Mouse (Mus musculus) ovary, postnatal 36 days (tissue): ENCODE measurements around the gene Mrpl17.
"Not testable (repeated sequence)": the region's sequence is repeated elsewhere in the genome, so short reads cannot be mapped to it uniquely, and the experiment has no call there.

Experiments used
- DNase-seq: peaks from one replicate; pipeline ENCODE4 v3.0.0; 2022; ENCODE audit warnings: low spot score, mixed read lengths

The Mrpl17 gene

DNA sequence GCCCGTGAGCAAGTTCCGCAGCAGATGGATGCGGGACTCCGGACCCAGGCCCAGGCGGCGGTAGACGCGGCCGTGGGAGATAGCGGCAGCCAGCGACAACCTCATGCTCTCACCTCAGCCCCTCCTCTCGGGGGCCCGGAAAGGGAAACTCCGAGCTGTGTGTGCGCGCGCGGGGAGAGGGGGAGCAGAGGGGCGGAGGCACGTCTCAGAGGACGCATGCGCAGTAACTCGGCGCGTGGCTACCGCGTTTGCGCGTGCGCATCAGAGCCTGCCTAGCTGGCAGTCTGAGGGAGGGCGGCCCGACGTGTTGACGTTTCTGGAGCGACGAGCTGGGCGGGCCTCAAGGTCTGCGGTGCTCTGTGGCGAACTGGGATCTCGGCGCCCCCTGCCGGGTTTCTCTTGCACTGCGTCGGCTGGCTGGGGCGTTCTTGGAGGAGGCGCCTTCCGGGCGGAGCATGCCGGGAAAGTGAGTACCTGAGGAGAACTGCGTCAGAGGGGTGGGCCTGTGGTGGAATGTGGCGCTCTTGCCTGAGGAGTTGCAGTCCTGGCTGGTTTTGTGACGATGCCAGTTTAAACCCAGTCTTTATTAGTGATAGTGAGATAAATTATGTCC lies at the start of gene Mrpl17:
Mrpl17 (minus strand) TSS at position 223 of the 613 bp plus-strand sequence.
- DNase-seq, result peak; percentile 100

DNA sequence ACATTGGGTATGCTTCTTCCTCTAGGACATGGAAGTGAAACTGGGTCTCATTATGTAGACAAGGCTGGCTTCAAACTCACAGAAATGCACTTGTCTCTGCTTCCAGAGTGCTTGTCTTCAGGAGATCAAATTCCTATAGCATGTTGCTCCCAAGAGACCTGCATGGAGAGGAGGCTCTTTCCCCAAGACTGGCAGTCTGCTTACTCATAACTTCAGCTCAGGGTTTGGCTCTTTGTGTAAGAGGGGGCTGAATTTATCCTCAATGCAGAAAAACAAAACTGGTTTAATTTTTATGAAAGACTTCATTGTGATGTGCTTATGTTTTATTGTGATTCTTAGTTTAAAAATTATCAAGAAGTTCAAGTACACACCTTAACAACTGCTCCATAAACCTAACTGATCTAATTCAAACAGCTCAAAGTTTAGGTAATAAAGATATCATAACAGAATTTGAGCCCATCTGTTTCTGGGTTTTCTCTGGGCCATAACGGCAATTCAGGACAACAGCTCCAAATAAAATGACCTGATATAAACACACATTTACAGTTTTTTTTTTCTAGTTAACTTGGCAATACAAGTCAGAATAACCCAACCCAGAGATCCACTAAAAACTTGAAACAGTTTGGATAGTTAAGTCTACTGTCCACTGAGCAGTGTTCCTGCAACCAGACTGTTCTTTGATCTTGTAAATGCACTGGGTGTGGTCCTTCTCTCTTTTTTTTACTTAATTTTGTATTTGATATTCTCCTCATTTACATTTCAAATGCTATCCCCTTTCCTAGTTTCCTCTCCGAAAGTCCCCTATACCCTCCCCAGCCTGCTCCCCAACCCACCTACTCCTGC lies 45.0 kb upstream of the Mrpl17 start:
- not testable (repeated sequence) for DNase-seq

DNA sequence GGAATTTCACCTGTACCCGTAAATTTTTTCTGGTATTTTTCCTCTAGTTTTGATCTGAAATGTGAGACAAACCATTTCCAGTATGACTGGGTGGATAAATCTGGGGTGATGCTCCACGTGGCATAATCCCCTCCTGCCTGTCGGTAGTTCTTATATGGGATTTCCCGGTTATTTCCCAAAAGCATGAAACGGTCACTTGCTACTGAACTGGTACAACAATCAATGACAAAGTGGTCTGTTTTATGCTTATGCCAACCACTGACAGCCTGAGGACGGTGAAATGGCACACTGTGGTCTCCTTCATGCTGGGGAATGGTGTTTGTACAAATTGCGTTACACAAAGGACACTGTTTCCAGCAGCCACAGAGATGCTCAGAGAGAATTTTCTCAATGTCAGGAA lies 13.4 kb upstream of the Mrpl17 start:
- DNase-seq, result no peak

DNA sequence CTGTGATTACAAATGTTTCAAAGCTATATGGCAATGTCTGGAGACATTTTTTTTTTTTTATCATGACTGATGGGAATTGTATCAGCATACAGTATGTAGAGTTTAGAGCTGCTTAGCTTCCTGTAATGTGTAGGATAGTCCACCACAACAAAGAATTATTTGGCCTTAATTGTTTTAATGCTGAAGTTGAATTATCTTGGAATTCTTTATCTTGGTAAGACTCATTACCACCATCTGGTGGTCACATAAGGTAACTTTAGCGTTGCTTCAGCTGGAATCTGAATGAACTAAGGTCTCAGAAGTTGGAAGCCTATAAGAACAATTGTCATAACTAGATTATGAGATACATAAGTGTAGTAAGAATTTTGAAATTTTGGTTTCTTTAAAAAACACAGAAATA lies 7.6 kb upstream of the Mrpl17 start:
- DNase-seq, result no peak

DNA sequence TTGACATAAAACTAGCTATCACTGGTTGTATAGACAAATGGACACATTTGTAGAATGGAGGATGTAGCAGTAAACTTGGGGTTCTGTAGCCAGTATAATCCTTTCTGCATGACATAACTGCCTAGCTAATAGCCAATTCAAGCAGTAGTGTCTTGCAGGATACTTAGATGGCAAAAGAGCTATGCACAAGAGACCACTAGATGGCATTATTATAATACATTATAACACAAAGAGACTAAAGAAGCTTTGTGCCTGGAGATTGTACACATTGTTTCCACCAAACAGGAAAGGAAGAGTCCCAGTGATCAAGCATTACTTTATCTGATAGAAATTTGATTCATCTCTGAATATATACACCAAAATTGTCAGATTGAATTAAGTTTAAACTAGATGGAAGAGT lies 5.8 kb upstream of the Mrpl17 start:
- DNase-seq, result no peak

DNA sequence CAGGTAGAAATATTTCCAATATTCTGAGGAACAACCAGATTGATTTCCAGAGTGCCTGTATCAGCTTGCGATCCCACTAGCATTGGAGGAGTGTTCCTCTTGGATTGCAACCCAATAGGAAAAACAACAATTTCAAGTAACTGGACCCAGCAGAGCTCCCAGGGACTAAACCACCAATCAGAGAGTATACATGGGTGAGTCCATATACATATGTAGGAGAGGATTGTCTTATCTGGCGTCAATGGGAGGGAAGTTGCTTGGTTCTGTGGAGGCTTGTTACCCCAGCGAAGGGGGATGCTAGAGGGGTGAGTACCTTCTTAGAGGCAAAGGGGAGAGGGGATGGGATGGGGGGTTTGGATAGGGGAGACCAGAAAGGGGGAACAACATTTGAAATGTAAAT lies 2.4 kb upstream of the Mrpl17 start:
- DNase-seq, result no peak

DNA sequence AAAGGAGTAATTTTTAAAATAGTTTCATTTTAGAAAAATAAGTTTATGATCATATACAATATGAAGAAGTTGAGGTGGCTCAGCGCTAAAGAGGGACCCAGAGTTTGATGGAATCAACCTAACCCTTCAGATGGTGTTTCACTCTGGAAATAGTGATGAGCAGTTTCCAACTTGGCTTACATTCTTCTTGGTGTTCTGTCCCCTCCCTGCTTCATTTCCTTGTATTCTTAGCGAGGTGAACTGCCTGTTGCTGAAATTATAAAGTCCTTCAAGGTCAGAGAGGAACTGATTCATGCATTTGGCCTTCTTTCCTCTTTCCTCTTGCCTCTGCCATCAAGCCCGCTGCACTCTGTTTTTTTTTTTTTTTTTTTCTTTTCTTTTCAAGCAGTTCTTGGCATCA lies 1.7 kb upstream of the Mrpl17 start:
- DNase-seq, result no peak

DNA sequence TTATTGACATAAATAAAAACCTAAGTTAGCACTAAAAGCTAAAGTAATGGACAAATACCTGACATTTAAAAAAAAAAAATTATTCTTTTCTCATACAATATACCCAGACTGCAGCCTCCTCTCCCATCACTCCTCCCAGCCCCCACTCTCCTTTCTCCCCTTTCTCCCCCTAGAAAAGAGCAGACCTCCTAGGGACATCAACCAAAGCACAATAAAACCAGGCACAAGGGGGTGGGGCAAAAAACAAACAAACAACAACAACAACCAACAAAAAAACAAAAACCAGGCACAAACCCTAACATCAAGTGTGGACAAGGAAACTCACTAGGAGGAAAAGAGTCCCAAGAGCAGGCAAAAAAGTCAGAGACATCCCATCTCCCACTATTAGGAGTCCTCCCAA lies 617 bp upstream of the Mrpl17 start:
- no peak for DNase-seq

DNA sequence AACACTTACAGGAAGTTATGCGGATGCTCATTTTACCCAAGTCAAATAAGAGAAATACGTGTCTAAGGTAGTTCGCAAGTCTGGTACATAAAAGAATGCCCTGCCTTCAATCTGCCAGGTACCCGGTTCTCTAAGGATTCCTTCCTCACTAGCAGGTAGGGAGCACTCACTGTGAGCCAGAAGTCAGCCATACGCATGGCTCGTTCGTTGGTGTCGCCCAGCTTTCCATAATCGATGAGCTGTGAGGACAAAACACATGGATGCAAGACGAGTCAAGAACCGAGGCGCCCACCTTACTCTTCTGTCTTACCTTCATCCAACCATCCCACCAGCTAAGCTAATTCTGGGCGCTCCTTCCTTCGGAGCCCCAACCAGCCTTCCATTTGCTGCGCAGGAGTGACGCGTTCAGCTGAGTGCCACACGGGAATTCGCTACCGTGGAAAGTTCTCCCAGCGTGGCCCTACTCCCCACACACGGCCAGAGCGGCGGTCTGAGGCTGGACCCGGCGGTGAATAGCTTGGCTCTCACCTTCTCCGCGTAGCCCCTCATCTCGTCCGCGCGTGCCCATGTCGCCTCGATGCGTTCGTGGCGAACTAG lies 521 bp downstream of the Mrpl17 start:
- DNase-seq, result no peak

DNA sequence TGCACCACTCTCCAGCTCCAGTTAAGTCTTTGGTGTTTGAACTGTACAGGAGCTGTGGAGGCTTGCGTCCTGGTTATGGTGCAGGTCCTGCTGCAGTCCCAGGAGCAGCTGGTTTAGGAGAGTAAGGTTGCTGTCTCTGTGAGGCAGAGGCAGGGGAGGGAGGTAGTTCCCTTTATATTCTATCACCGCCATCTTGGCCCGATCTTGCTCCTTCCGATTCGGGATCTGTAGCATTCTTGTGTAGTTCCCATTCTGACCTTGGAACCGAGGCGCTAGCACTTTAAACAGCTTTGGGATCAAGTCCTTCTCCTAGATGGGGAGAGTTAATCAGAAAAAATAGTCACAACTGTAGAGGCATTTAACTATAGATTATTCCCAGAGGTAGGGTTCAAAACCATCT lies 1.1 kb downstream of the Mrpl17 start:
- DNase-seq, result no peak

DNA sequence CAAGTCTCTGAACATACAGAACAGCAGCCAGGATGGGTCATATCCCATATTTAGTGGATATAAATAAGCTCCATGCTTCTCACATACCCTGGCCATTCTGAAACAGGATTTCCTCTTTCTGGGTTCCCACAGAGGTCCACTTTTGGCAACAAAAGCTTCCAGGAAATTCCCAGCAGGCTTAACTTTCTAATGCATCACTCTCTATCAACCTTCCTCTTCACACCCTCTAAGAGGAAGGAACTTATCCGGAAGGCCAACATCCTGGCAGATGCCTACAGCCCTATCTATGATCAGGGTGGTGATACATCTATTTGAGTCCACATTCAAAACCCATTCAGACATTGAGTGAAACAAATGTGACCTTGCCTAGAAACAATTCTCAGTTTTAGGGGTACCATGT lies 2.5 kb downstream of the Mrpl17 start:
- DNase-seq, result no peak

DNA sequence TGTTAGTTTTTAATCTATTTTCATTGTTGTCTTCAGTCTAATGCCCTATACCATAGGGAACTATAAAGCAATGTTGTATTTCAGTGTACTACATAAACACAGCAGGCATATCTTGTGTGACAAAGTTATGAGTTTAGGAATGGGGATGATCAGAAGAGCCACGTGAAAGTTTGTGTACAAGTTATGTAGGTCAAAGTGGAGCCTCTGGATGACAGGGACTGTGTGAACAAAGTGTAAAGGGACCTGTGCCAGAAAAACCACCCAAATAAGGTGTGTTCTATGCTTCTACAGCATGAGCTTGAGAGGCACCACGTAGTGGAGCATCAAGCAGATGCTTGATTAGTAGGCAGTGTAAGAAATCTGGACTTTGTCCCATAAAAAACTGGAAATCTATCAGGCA lies 4.2 kb downstream of the Mrpl17 start:
- DNase-seq, result no peak

DNA sequence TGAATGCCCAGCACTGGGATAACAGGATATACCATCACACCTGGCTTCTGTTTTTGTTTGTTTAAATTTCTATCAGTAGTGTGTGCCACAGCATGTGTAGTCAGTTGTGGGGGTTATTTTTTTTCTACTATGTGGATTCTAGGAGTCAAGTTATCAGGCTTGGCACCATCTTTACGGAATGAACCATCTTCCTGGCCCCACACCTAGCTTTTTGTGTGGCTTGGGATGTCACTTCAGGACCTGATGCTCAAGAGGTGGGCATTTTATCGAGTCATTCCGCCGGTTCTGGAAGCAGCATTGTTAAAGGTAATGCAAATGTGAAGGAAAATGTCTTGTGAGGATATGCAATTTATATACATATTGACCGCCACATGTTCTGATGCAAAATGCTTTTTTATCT lies 4.8 kb downstream of the Mrpl17 start:
- no peak for DNase-seq

DNA sequence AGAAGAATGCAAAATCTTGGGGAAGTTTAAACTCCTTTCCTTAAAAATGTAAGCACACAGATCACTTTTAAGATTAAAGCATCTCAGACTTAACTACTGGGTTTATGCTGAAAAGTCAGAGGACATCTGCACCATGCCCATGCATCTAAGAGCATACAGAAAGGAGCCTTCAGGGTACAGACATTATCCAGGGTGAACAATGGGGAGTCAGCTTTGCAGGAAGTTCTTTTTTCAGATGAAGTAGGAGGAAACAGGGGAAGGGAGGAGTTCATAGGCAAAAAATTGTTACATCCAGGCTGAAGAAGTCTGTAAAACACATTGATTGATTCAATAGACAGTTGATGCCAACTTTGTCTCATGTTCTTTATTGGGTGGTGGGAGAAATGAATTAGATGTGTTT lies 7.5 kb downstream of the Mrpl17 start:
- no peak for DNase-seq

DNA sequence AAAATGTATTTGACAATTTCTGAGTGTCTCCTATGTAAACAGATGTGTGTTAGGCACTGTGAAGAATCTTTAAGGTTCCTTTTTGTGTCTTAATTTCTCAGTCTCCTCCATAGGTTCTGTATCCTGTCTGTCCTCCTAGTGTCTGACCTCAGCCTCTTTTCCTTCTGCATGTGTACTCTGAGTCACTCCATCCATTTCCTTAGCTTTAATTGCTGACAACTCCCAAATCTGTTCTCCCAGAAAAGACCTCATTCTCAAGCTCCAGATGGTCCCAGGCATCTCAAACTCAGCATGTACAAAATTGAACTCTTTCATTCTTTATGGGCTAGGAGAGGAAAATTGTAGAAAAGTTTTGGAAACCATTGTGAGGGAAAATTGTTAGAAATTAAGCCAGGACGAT lies 8.1 kb downstream of the Mrpl17 start:
- DNase-seq, result no peak

DNA sequence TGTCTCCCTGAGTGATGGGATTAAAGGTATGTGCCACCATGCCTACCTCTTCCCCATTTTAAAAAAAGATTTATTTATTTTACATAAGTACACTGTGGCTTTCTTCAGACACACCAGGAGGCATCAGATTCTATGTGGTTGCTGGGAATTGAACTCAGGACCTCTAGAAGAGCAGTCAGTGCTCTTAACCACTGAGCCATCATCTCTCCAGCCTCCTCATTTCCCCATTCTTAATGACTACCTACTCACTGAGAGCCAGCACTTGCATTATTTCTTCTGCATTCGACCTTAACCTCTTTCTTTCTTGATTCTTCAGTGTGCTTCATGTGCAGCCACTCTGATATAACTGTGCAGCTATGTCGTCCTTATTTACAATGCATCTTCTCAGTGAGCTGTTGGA lies 8.6 kb downstream of the Mrpl17 start:
- no peak for DNase-seq

DNA sequence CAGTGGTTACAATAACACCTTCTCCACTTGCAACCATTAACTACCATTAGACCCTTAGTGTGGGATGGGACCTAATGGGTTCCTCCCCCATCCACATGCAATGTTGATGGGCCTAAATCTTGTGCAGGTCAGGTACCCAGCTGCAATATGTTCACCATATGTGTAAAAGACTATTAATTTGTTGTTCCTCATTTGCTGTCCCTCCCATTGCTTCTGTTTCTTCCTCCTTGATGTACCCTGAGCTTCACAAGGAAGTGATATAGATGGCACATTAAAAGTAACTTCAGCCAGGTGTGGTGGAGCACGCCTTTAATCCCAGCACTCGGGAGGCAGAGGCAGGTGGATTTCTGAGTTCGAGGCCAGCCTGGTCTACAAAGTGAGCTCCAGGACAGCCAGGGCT lies 13.9 kb downstream of the Mrpl17 start:
- DNase-seq, result no peak

DNA sequence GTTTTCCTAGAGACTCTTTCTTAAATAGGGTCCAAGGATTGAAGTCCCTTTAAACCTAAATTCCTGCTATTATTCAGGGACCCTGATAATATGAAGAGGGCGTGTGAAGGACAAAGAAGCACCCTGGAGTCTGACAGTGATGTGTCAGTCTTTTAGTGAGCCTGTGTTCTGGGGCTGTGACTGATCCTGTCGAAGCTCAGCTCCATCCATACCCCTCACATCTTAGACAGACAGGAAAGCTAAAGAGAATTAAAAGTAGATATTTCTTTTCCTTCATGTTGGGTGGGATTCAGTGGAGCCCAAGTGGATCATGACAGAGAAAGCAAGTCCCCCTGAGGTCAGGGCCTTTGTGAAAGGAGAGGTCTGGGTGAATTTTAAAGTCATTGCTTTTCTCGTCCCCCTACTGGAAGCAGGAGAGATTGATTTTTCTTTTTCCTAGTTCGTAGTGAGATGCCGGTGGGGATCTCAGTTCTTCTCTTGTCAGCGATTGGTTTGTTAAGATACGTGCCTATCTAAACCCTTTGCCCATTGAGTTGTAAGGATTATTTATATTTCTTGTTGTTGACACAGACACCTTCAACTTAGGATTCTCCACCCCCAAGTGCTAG lies 15.0 kb downstream of the Mrpl17 start:
- no peak for DNase-seq

DNA sequence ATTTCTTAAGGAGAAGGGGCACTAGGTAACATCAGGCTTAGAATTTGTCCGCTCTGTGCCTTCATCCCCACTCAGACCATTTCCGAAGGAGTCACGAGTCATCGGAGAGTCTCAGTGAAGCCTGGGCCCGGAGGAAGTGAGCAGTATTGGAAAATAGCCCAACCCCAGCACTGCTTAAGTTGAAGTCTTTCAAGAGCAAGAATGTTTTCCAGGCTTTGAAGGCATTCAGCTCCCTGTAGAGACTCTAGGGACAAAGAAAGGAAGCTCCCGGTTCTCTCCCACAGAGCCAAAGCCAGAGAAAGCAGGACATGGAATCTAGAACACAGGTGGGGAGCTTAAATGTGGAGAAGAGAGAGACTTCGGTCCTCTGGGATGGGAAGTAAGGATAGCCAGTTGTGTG lies 17.2 kb downstream of the Mrpl17 start:
- DNase-seq, result no peak

DNA sequence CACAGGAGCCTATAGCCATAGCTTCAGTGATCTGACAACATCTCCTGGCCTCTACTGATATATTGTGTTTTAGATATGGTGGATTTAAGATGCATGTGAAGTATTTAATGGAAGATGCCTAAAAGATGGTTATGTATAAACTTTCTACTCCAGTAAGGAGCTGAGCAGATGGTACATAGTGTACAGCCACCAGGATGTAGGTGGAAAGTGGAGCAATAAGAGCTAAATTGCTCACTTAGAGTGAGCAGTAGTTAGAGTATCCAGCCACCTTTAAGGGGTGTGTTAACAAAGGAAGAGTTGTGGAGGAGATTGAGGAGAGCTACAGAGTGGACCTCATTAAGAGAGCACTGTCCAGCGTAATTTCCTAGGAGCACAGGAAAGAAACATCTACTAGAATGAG lies 19.8 kb downstream of the Mrpl17 start:
- DNase-seq, result no peak

DNA sequence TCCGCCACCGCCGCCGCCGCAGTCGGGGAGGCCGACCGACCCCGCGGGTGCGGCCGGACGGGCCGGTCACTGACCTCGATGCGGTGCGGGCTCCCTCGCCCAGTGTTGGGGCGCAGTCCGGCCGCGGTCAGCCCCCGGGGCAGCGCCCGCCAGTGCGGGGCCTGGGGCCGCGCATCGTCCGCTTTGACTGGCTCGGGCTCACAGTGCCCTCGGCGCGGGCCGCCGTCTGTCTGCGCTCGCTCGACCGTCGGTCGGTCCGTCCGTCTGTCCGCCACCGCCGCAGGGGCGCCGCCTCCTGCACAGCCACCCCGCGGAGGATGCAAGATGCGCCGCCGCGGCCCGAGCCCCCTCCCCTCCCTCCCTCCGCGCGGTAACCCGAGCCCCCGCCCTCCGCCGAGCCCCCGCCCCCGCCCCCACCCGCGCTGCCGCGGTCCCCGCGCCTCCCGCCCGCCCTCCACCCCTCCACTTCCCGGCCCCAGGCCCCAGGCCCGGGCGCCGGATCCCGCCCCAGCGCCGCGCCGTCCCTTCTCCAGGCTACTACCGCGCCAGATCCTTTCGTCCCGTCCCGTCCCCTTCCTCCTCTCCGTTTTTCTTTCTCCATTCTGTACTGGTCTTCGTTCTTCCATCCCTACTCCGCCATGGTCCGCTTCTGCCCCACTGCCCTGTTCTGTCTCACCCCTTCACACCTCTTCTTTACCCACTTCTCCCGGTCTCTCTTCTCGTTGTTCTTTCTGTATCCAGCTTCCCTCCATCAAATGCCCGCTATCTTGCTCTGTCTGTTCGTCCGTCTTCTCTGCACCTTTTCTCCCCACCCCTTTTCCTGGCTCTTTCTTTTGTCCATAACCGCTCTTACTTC lies 23.4 kb downstream of the Mrpl17 start, which contains the start of gene Dchs1:
Dchs1 (minus strand) TSS at position 370 of the 856 bp plus-strand sequence.
- DNase-seq, result peak; percentile 18
